Mouse (Mus musculus) cerebral cortex, adult 2 months (tissue): ENCODE results near the gene Car9.

ENCODE experiments used
- WGBS: fragments of 180-500 bp; shearing (Covaris S2); methylation state at CpG from one replicate; pipeline ENCODE4 v1.1.7; 2018; 5-methylcytosine and 5-hydroxymethylcytosine counted together

The Car9 gene

GRCm38 (mm10) chr4:43493846-43494240, 12.9 kb upstream of the Car9 start:
- WGBS: 1% methylated on average over 9 of the region's 9 CpGs

DNA sequence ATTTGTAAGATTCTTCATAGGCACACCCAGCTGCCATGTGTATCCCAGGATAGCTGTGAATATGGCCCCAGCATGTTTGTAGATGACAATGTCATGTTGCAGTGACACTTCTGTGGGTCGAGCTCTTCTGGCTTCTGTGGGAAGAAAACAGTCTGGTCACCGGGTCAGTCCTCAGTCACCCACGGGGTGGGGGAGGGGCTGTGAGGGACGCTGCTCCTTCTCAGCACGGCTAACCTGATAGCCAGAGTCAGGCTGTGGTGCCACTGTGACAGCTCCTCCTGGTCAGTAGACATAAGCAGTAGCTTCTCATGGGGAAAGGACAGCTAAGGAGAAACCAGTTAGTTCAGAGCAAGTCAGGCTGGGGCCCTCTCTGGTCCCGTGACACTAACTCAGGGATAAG, 10.2 kb upstream of the Car9 start:
- WGBS: 75% methylated on average over 6 of the region's 6 CpGs

- 97% methylated on average over 8 of the region's 8 CpGs for WGBS
Measured at GRCm38 (mm10) chr4:43497405-43497804, 9.4 kb upstream of the Car9 start.

DNA sequence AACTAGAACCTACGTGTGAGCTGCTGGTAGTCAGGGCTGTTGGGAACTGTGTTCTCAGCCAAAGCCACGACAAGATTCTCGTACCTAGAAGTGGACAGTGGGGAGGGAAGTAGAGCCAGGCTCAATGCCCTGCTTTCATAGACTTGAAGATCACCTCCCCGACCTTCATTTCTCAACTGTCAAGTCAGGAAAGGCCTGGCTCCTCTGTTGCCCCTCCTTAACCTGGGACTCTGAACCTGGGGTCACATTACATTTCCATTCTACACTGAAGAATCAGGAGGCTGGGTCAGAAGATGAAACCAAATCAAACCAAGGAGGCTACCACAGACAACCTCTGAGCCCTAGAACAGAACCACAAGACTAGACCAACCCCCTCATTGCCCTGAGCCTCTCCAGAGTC, 8.8 kb upstream of the Car9 start:
- 89% methylated on average over 4 of the region's 4 CpGs for WGBS

GRCm38 (mm10) chr4:43498983-43499382, 7.8 kb upstream of the Car9 start:
- 15% methylated on average over 8 of the region's 8 CpGs for WGBS

GRCm38 (mm10) chr4:43499407-43500333, 7.1 kb upstream of the Car9 start, which contains the start of gene Arhgef39:
Gene Arhgef39, minus strand, starts transcription at chr4:43499695.
- 6% methylated on average over 50 of the region's 50 CpGs for whole genome bisulfite sequencing

GRCm38 (mm10) chr4:43503041-43503440, 3.7 kb upstream of the Car9 start:
- WGBS: 86% methylated on average over 2 of the region's 2 CpGs

DNA sequence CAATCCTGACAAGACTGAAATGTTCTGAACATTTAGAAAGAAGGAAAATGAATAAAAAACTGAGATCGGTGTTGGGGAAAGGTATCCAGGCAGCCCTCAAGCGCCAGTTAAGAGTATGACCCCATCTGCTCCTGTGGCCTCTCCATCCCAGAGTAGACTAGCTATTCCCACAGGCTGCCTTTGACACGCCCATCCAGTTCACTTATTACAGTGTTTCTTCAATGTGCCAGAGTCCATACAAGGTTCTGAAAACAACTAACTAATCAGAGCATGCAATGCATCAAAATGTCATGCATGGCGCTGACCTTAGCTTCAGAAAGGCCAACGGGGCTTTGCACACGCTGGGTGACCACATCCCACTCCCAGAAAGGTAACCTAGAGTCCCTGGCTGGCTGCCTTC, 3.3 kb upstream of the Car9 start:
- 92% methylated on average over 6 of the region's 6 CpGs for WGBS

DNA sequence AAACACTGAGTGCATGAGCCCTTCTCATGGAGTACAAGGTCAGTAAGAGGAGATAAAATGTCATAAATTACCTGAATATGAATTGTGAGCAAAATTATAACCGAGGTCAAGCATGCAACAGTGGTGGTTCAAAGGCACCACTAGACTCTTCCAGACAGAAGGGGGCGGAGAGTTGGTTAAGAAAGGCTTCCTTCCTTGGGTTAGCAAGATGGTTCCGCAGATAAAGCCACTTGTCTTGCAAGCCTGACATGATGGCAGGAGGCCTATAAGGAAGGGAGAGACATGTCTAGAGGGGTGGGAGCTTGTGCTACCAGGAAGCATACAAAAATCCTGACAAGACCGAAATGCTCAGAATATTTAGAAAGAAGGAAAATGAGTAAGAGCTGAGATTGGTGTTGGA, 2.5 kb upstream of the Car9 start:
- WGBS: 79% methylated on average over 4 of the region's 4 CpGs

- 72% methylated on average over 8 of the region's 8 CpGs for WGBS
Measured at GRCm38 (mm10) chr4:43506074-43506473, 692 bp upstream of the Car9 start.

GRCm38 (mm10) chr4:43507938-43508665, 1.3 kb downstream of the Car9 start:
- 18% methylated on average over 22 of the region's 22 CpGs for WGBS

GRCm38 (mm10) chr4:43508666-43508997, 1.9 kb downstream of the Car9 start:
- WGBS: 14% methylated on average over 13 of the region's 13 CpGs

DNA sequence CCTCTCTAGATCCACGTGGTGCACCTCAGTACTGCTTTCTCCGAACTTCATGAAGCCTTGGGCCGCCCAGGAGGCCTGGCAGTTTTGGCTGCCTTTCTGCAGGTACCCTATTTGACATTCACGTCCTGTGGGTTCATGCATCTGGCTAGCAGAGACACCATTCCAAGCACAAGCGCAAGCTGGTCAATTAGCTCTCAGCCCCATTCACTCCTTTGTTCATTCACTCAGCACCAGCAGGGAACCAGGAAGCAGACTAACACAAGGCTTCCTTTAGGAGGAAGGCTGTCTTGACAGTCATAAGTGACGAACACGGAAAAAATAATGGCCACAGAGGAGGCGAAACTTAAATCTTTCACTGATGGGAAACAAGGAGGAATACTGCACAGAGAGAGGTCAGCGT, 2.3 kb downstream of the Car9 start:
- 53% methylated on average over 9 of the region's 9 CpGs for WGBS

DNA sequence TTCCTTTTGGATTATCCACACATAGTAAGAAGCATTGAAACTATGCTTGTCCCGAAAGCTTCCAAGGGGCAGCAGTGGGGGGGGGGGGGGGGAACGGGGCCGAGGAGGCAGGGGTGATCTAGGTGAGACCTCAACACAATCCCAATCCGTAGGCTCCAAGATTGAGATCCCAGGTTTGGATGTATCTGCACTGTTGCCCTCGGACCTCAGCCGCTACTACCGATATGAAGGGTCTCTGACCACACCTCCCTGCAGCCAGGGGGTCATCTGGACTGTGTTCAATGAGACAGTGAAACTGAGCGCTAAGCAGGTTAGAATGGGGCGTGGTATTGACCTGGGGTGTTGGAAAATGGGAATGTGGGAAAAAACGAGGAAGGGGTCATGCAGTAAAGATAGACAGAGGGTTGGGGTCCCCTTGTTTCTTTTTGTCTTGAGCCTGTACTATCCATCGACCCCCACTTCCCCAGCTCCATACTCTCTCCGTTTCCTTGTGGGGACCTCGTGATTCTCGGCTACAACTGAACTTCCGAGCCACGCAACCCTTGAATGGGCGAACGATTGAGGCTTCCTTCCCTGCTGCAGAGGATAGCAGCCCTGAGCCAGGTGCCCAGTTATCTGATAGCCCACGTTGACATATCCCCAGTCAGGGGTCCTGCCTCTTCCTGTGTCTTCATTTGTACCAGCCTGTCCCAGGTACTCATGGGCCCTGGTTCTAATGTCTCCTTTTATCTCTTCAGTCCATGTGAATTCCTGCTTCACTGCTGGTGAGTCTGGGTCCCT, 5.1 kb downstream of the Car9 start:
- 78% methylated on average over 19 of the region's 19 CpGs for whole genome bisulfite sequencing

DNA sequence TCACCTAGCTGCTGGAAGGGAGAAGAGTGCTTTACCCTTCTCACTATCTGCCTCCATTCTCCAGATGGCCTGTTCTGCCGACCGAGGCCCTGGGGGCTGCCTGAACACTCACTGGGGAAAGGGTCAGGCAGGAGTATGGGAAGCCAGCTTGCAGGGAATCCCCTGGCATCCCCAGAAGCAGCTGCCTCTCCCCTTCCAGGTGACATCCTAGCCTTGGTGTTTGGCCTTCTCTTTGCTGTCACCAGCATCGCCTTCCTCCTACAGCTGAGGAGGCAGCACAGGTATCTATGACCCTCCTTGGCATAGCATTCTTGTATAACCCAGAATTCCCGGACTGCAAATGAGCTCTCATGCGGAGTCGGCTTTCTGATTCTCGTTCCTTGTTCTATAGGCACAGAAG, 5.9 kb downstream of the Car9 start:
- 82% methylated on average over 7 of the region's 7 CpGs for WGBS

GRCm38 (mm10) chr4:43513300-43513699, 6.5 kb downstream of the Car9 start:
- 95% methylated on average over 4 of the region's 4 CpGs for WGBS

GRCm38 (mm10) chr4:43513791-43514190, 7.0 kb downstream of the Car9 start:
- 90% methylated on average over 4 of the region's 4 CpGs for WGBS

DNA sequence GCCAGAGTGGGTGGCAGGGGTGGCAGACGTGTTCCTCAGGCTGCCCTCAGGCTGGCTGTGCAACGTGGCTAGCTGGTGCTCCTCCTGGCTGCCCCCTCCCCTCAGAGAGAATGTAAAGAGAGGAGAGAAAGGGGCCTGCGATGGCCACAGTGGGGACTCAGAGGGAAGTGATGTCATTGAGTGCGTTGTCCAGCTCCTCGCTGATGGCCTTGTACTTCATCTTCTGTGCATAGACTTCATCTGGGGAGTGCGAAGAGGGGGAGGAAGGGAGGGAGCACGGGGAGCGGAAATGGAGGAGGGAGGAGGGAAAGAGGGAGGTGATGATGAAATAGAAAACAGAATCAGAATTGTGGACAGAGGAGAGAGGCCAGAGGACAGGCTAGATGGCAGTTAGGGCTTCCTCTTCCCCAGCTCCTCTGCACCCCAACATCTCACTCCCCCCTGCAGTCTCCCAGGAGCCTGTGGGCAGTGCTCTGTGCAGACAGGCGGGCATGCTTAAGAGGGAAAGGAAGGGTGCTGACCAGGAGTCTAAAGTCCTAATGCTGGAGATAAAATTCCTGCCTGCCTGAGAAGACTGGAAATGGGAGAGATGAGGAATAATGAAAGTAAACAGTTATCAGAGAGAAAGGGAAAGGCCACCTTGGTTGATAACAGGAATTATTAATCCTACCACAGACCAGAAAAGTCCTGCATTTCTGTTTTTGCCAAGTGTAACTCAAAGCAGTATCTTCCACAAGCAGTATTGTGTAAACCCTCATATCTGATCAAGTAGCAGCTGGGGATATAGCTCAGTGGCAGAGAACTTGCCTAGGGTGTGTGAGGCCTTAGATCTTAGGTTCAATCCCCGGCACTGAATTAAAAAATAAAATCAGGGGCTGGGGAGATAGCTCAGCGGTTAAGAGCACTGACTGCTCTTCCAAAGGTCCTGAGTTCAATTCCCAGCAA, 9.3 kb downstream of the Car9 start:
- 77% methylated on average over 11 of the region's 11 CpGs for WGBS

- WGBS: 24% methylated on average over 10 of the region's 10 CpGs
Measured at GRCm38 (mm10) chr4:43519551-43519950, 12.8 kb downstream of the Car9 start.

DNA sequence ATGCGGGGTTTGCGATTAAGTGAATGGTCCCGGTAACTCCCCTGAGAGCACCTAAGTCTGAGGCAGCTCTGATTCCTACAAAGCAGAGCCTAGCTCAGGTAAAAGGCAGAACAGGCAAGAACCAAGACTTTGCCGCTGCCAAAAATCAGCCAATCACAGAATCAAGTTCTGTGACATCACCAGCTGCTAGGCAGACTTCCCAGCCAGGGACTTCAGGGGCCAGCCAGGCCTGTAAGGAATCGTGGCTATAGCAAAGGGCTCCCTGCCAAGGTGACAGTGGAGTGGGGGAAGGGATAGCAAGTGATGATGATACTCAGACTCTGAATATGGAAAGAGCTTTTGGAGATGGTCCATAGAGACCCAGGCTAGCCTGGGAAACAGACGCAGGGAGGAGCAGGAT, 13.2 kb downstream of the Car9 start:
- 21% methylated on average over 6 of the region's 6 CpGs for WGBS

DNA sequence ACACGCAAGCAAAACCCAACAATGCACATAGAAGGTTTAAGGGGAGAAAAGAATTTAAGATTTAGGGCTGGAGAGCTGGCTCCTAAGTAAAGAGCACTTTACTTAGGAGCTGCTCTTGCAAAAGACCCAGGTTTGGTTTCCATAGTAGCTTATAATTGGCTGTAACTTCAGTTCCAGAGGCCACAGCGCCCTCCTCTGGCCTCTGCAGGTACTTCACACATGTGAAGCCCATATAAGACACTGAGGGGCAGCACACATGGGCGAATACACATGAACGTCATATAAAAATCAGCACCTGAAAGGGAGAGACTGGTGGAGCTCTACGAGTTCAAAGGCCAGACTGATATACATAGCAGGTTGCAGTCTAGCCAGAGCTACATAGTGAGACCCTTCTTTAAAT, 21.1 kb downstream of the Car9 start:
- WGBS: 75% methylated on average over 5 of the region's 5 CpGs
